Mouse (Mus musculus) liver, postnatal 0 days (tissue): ENCODE data around the gene Hist1h2bl.

ENCODE experiments used
- CTCF ChIP-seq: sonication (generic); IDR thresholded peaks from 2 replicates; pipeline ENCODE4 v1.5.1; 2016; ENCODE audit warnings: antibody characterized with exemption, low read depth
- EP300 ChIP-seq: IDR thresholded peaks from 2 replicates; pipeline ENCODE4 v1.6.1; 2016; ENCODE audit warnings: antibody characterized with exemption, low read depth, mild to moderate bottlenecking

- TF ChIP-seq CTCF (no peak), EP300 (no peak)
These were observed 12.1 kb upstream of the Hist1h2bl start for GRCm38 (mm10) chr13:21727948-21728572.
